Mouse (Mus musculus) heart, postnatal 36 days (tissue): ENCODE data around the gene Rcn2. TPM values are rescaled to one million over a fixed set of nuclear protein-coding genes. Genes with fewer than 3 reads are reported as not detected.

ENCODE experiments used
- DNase-seq, 2 experiments: peaks; one replicate each; pipeline ENCODE4 v3.0.0; 2021 to 2022
- intact Hi-C: fragments of 180-260 bp; cut with DNase I; formaldehyde crosslinking; loops from one replicate; pipeline ENCODE4 v1.15.1; 2025
- total RNA-seq, 2 experiments: library from RNA; stranded (reverse); gene quantifications; 2 replicates each; pipeline ENCODE4 v1.2.3; 2021

Gene Rcn2
- total RNA-seq, 2 experiments from 2014 or later: 26.7 to 29.1 TPM

- DNase-seq: no peak
- intact Hi-C loops: no loop called here
Observed at GRCm38 (mm10) chr9:56090546-56091225, 49.0 kb downstream of the Rcn2 start.

- no peak for DNase-seq
- intact Hi-C loops: no loop called here
Observed at GRCm38 (mm10) chr9:56092102-56092501, 50.5 kb downstream of the Rcn2 start.

DNA sequence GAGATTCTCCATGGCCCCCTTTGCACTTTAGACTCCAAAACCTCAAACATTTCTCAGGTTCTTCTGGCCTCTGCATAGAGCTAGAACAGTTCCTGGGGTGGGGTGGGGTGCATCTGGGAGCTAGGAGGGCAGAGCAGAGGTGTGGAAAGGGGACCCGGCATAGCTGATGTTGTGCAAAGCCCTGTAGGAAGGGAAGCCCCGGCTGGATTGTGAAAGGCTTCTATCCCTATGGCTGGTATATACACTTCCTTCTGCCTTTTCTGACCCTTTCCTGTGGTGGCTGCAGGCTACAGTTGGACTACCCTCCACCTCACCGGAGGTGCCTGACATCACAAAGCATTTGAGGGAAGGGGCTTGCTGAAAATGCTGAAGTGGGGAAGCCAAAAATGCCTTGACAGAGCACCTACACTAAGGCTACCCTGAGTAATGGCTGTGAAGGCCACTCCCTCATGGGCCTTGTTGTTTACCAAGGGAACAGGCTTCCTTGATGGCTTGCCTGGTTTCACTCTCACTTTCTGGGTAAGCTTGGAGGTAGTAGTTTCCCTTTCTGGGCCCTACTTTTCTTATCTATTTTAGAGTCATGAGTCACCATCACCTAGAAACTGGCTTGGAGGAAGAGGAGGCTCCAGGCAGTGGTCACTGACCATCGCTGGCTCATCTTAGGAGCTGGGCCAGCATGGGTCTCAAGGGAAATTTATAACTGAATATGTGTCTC is 56.1 kb downstream of the Rcn2 start:
- intact Hi-C loops: no loop called here
- no peak for DNase-seq

DNA sequence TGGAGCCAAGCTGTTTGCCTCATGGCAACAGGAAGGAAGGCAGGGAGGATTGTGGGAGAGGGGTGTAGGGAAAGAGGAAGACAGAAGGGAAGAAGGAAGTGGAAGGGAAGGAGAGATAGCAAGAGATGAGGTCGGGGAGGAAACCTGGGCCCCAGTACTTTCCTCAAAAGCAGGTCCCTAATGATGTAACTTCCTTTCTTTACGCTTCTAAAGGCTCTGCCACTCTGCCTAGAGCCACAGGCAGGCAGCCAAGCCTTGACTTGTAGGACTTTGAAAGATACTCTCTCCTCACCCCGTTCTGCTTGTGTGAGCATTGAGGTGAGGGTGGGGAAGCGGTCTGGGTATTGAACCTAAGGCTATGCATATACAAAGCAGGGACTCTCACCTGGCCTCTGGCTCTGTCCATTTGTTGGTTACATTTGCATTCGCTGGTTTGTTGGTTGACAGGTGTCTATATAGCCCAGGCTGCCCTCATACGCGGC is 58.4 kb downstream of the Rcn2 start:
- DNase-seq: no peak
- intact Hi-C loops: no loop called here

- intact Hi-C loops: no loop called here
- no peak for DNase-seq
Observed at GRCm38 (mm10) chr9:56101022-56101421, 59.4 kb downstream of the Rcn2 start.

GRCm38 (mm10) chr9:56104921-56105320 is 63.3 kb downstream of the Rcn2 start:
- intact Hi-C loops: no loop called here
- DNase-seq: no peak

DNA sequence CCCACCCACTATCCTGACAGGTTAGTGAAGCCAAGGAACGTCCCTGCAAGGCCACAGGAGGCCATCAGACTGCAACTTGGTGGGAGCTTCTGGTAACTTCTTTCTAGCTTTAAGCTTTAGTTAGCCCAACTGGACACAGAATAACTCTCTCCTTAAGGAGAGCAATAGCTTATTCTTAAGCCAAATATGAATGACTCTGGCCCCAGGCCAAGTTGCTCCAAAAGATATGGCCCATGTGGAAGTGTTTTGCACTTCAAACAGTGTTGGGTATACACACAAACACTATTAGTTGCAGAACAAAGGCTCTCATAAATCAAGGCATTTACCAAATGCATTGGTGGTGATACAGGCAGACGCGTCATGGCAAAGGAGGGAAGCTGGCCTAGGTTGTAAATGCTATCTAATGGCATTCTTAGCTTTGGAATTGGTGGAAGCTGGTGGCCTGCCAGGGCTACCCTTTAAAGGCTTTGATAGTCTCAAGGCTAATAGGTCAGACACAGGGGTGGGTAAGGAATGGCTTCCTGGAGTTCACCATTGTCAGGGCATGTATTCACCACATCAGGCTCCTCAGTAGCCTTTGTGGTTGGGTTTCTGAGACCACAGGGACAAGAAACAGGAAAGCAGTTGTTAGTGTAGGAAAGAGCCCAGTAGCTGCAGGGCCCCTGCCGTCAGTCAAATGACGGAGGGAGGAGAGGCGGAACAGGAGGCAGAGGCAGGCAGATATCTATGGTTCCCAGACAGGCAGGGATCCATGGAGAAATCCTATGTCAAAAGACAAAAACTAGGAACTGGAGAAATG is 64.8 kb downstream of the Rcn2 start:
- no peak for DNase-seq
- intact Hi-C loops: no loop called here

- no peak for DNase-seq
- intact Hi-C loops: no loop called here
Observed at GRCm38 (mm10) chr9:56107527-56107926, 65.9 kb downstream of the Rcn2 start.

DNA sequence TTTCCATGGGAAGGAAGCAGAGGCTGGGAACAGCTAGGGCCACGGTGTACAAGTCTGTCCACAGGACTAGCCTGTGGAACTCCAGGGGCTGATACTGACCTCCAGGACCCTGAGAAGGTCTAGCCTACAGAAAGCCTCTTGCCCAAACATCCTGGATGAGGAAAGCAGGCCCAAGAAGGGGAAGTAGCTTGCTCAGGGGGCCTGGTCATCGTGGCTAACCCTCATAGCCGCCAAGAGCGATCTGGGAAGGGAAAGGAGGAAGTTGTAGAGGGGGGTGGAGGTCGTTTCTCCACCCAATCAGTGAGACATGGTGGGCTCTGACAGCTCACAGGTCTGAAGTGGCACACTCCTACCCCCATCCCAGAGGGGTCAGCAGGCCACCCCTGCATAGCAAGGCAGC is 66.5 kb downstream of the Rcn2 start:
- no peak for DNase-seq

More for the DNA sequence above, 66.5 kb downstream of the Rcn2 start:
- intact Hi-C loops: no loop called here

Other genes with a start within 250 kb of the Rcn2 start
- gene Scaper, start 103.7 kb upstream of the Rcn2 start, total RNA-seq: 10 to 100 TPM; 16.8 to 17.3 TPM
- not detected for gene 4930563M21Rik, start 31.3 kb upstream of the Rcn2 start, total RNA-seq
- 1 to 10 TPM; 1.1 TPM for gene Pstpip1, start 48.1 kb downstream of the Rcn2 start, total RNA-seq
- gene Tspan3, start 123.6 kb downstream of the Rcn2 start, total RNA-seq: 100 to 1,000 TPM; 183 to 184 TPM